Mouse (Mus musculus) small intestine, adult 2 months (tissue): ENCODE measurements around the gene Pik3r6. TPM values are rescaled to one million over a fixed set of nuclear protein-coding genes. Genes with fewer than 3 reads are reported as not detected.

Experiments
- H3K27ac ChIP-seq: fragments of 200-500 bp; 2 replicates; pipeline ENCODE4 v1.5.1; 2012; ENCODE audit warnings: low read depth, low read length, control low read depth, inconsistent platforms; ENCODE audit not compliant: insufficient read depth
- H3K27me3 ChIP-seq: fragments of 200-500 bp; 2 replicates; pipeline ENCODE4 v1.6.1; 2012; ENCODE audit warnings: mild to moderate bottlenecking, moderate library complexity, low read length, inconsistent platforms; ENCODE audit not compliant: control insufficient read depth, insufficient read depth
- H3K36me3 ChIP-seq: fragments of 200-500 bp; 2 replicates; pipeline ENCODE4 v1.6.1; 2012; ENCODE audit warnings: mild to moderate bottlenecking, low read length, control low read depth, inconsistent platforms; ENCODE audit not compliant: control insufficient read depth, insufficient read depth
- H3K4me1 ChIP-seq: fragments of 200-500 bp; 2 replicates; pipeline ENCODE4 v1.6.1; 2012; ENCODE audit warnings: low read length, inconsistent platforms, mixed read lengths; ENCODE audit not compliant: control insufficient read depth, insufficient read depth, insufficient read length
- H3K4me3 ChIP-seq: fragments of 200-500 bp; 2 replicates; pipeline ENCODE4 v1.5.1; 2012; ENCODE audit warnings: low read depth, mild to moderate bottlenecking, control low read depth, inconsistent platforms, low read length, moderate library complexity
- CTCF ChIP-seq: fragments of 200-500 bp; IDR thresholded peaks from 2 replicates; pipeline ENCODE4 v1.5.1; 2012; ENCODE audit warnings: low read depth, mild to moderate bottlenecking, control low read depth, inconsistent platforms, low read length, moderate library complexity, mixed read lengths; ENCODE audit not compliant: insufficient replicate concordance, insufficient read length; ENCODE audit errors: extremely low read depth
- POLR2A ChIP-seq: fragments of 200-500 bp; IDR thresholded peaks from 2 replicates; pipeline ENCODE4 v1.6.1; 2012; ENCODE audit warnings: low read depth, mild to moderate bottlenecking, control low read depth, inconsistent platforms, low read length, moderate library complexity
- WGBS: fragments of 180-500 bp; shearing (Covaris S2); methylation state at CpG from one replicate; pipeline ENCODE4 v1.1.7; 2018; 5-methylcytosine and 5-hydroxymethylcytosine counted together
- polyA plus RNA-seq: library from polyadenylated mRNA; depleted of rRNA; stranded (reverse); fragments of >200 nt; gene quantifications from 2 replicates; pipeline ENCODE4 v1.2.3, GENCODE M21; 2012

The Pik3r6 gene
- polyA plus RNA-seq, 1 experiment: 2.1 TPM

DNA sequence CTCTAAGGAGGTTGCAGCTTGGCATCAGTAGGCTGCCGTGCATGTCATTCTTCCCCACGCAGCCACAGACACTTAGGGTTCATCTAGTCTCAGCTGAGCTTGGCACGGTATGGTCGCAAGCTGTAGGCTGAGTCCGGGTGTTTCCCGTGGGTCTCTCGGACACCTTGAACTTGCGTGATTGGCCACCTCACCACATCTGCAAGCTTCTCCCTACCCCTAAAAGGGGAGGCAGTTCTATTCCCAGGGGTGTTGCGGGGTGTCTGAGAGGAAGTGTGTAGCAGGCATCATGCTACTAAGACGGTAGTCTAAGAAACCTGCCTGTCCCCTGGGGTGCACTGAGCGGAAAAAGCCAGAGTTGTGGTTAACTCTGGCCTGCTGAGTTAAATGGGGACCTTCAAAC is 4.3 kb upstream of the Pik3r6 start:
- Histone ChIP-seq H3K4me1 (peaks cover 16% of the 10 kb centered on the region), H3K27ac (no peak overlapping the region), H3K4me3 (no peak overlapping the region), H3K36me3 (no peaks in the 10 kb centered on the region), H3K27me3 (no peaks in the 10 kb centered on the region)
- no peak for TF ChIP-seq CTCF
- no peak for TF ChIP-seq POLR2A
- 81% methylated on average over 11 of the region's 11 CpGs for WGBS

DNA sequence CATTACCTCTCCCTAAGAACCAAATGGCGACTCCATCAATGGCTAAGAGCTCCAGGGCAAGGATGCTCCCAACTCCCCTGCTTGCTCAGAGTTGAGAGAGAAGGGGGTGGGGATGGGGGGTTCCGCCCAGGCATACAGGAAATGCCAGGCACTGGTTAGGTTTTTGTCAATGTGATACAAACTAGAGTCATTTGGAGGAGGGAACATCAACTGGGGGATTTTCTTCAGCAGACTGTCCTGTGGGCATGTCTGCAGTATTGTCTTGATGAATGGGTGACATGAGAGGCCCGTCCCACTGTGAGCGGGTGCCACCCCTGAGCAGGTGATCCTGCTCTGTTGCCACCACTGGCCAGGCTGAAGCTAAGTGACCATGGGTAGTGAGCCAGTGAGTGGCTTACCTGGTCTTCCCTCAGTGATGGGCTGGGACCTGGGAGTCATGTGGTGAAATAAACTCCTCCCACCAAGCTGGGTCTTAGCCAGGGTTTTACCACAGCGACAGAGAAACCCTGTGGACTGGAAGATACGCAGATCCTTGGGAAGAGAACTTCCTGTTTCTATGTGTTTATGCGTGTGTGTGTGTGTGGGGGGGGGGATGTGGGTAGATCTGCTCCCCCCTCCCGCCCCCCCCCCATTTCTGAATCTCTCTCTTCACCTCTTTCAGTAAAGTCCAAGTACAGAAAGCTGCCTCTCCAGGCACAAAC is 3.7 kb upstream of the Pik3r6 start:
- H3K36me3 ChIP-seq: no peaks in the 10 kb centered on the region
- WGBS: 47% methylated on average over 8 of the region's 8 CpGs
- H3K4me1 ChIP-seq: peaks cover 15% of the 10 kb centered on the region
- no peaks in the 10 kb centered on the region for H3K27me3 ChIP-seq
- H3K27ac ChIP-seq: no peak overlapping the region
- no peak overlapping the region for H3K4me3 ChIP-seq
- TF ChIP-seq POLR2A (no peak), CTCF (no peak)

DNA sequence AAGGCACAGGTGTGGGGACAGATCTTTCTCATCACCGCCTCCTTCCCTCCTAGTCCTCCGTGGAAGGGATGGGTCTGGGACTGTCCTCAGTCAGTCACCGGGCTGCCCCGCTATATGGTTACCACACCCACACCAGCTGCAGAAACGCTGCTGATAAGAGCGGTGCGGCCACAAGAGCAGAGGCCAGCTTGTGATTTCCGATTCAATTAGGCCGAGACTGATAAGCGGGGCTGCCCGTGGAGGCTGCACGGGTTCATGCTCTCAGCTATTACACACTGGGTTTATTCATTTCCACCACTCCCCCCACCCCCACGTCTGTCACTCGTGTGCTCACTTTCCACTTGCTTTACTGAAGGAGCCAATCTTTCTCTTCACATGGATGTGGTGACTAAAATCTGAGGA is 1.9 kb upstream of the Pik3r6 start:
- Histone ChIP-seq H3K36me3 (no peaks in the 10 kb centered on the region), H3K27ac (no peak overlapping the region), H3K4me1 (peaks cover 6% of the 10 kb centered on the region), H3K4me3 (no peak overlapping the region), H3K27me3 (no peaks in the 10 kb centered on the region)
- TF ChIP-seq POLR2A (no peak), CTCF (no peak)
- WGBS: 18% methylated on average over 14 of the region's 14 CpGs

DNA sequence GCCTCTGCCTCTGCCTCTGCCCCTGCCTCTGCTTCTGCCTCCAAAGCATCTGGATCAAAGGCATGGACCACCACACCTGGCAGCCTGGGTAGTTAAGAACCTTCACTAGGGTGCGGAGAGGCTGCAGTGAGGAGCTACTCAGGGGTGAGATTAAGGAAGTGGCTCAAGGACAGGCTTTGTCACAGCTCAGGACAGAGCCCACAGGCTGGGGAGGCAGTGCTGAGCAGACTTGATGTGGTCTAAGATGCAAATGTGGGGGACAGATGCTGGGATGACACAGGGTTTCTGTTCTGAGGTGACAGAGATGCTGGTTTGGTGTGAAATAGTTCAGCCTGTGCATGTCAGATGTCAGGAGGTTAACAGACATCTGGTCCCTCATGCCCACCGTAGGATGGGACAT is 411 bp upstream of the Pik3r6 start:
- TF ChIP-seq POLR2A (no peak), CTCF (no peak)
- Histone ChIP-seq H3K4me1 (peaks cover 6% of the 10 kb centered on the region), H3K27ac (peak overlapping the region; percentile 13; the same call in 1 of the 2 replicates), H3K4me3 (no peak overlapping the region), H3K36me3 (no peaks in the 10 kb centered on the region), H3K27me3 (no peaks in the 10 kb centered on the region)
- 74% methylated on average over 2 of the region's 2 CpGs for WGBS

DNA sequence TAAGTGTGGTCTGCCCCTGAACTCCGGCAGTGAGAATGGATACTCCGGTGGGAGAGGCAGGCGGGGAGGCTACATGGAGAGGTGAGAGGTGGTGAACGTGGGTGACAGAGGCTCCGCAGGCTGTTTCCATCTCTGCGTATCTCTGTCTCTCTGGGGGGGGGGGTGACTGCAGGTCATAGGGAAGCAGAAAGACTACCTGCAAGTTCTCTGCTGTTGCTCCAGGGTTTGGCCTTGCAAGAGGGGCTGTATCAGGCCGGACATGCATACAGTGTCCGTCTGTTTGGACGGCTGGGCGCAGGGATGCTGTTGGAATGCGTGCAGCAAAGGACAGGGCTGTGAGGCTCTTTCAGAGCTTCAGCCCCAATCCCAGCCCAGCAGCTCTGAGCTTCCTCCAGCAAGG is 2.1 kb downstream of the Pik3r6 start:
- WGBS: 82% methylated on average over 11 of the region's 11 CpGs
- Histone ChIP-seq H3K4me3 (no peak overlapping the region; the same call in 1 of the 2 replicates), H3K4me1 (peaks cover 6% of the 10 kb centered on the region), H3K27me3 (no peaks in the 10 kb centered on the region), H3K27ac (no peak overlapping the region), H3K36me3 (no peaks in the 10 kb centered on the region)
- TF ChIP-seq POLR2A (no peak), CTCF (no peak)

DNA sequence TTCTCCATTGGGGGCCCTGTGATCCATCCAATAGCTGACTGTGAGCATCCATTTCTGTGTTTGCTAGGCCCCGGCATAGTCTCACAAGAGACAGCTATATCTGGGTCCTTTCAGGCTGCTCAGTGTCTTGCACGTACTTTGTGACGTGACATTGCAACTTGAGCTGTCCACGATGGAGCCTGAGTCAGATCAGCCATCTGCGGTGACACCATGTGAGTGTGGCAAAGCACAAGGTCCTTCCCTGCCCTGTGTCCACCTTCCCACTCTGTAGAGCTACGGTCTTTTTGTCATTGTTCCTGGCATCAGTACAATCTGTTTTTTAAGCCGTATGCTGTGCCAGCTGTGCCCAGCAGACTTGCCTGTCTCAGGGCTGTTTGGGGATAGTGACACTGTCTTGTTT is 4.4 kb downstream of the Pik3r6 start:
- no peak for TF ChIP-seq POLR2A
- TF ChIP-seq CTCF: no peak
- WGBS: 86% methylated on average over 7 of the region's 7 CpGs
- H3K4me1 ChIP-seq: no peaks in the 10 kb centered on the region; the same call in 1 of the 2 replicates
- no peak overlapping the region for H3K27ac ChIP-seq
- no peaks in the 10 kb centered on the region for H3K36me3 ChIP-seq
- H3K27me3 ChIP-seq: no peaks in the 10 kb centered on the region
- no peak overlapping the region for H3K4me3 ChIP-seq

DNA sequence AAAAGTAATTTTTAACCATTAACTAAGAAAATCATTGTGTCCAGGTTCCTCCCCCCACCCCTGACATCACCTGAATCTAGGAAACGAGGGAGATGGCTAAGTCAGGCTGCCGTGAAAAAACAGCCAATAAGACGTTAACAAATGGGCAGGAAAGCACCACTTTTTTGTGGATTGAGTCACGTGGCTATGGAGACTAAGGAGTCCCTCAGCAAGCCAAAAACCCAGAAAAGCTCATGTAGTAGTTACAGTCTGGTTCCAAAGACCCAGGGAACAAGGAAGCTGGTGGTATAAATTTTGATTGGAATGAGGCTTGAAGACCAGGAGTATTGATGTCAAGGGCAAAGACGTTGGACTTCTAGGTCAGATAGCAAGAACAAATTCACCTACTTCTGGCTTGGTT is 5.8 kb downstream of the Pik3r6 start:
- Histone ChIP-seq H3K4me1 (no peaks in the 10 kb centered on the region; the same call in 1 of the 2 replicates), H3K27ac (no peak overlapping the region), H3K36me3 (no peaks in the 10 kb centered on the region), H3K4me3 (no peak overlapping the region), H3K27me3 (no peaks in the 10 kb centered on the region)
- WGBS: 58% methylated on average over 5 of the region's 5 CpGs
- TF ChIP-seq POLR2A (no peak), CTCF (no peak)
